Mouse (Mus musculus) heart, postnatal 25 days (tissue): ENCODE measurements around the gene Cul5. TPM values are rescaled to one million over a fixed set of nuclear protein-coding genes. Genes with fewer than 3 reads are reported as not detected.

Source experiments
- DNase-seq: peaks from one replicate; pipeline ENCODE4 v3.0.0; 2022; ENCODE audit warnings: low spot score
- intact Hi-C: fragments of 180-260 bp; cut with DNase I; formaldehyde crosslinking; loops from one replicate; pipeline ENCODE4 v1.15.1; 2025
- total RNA-seq, 2 experiments: library from RNA; stranded (reverse); gene quantifications; 2 replicates each; pipeline ENCODE4 v1.2.3; 2021

The Cul5 gene
- total RNA-seq, 2 experiments from 2014 or later: 43.4 to 46.4 TPM

DNA sequence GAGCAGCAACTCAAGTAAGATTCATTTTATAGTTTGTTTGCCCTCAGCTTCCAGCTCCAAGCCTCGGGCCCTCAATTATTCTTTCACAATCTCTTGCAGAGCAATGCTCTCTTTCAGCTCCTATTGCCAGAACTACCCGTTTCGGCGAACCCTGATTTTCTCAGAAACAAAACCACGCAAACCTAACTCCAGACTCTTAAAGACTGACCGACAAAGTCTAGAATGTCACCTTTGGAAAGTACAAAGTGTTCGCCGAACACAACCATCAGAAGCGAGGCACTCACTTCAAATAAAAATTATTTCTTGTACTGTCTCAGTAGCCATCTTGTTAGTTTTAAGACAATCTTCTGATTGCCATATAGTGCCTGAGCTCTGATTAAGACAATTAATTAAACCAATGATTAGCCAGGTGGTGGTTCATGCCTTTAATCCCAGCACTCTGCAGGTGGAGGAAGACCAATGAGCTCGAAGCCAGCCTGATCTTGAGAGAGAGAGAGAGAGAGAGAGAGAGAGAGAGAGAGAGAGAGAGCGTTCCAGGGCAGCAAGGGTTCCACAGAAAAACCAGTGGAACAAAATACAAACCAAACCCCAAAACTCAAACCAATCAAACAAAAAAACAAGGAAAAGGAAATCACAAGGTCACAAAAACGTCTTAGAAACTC is 60.4 kb downstream of the Cul5 start:
- intact Hi-C loops: no loop called here
- no peak for DNase-seq

DNA sequence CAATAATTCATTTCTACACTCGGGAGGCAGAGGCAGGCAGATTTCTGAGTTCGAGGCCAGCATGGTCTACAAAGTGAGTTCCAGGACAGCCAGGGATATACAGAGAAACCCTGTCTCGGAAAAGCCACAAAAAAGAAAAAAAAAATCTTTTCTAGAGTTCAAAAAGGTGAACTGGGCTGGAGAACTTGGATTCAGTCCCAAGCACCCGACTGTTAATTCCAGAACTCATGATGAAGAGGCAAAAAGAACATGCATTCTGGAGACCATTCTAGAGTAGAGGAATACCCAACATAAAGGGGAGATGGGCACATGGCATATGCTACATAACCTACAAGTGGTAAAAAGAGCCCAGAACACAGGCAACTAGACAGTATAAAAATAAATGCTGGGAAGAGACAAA is 62.0 kb downstream of the Cul5 start:
- intact Hi-C loops: no loop called here
- DNase-seq: no peak

DNA sequence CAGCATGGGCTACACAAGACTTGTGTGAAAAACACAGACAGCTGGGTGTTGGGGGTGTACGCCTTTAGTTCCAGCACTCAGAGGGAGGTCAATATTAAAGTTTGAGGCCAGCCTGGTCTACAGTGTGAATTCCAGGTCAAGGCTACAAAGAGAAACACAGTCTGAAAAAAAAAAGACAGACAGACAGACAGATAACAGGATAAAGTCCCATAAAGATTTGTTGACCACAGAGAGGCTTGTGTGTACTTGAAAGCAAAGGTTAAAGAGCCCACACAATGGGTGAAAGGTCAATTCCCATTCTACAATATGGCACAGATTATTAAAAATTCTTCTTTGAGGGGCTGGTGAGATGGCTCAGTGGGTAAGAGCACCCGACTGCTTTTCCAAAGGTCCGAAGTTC is 62.6 kb downstream of the Cul5 start:
- intact Hi-C loops: no loop called here
- no peak for DNase-seq

DNA sequence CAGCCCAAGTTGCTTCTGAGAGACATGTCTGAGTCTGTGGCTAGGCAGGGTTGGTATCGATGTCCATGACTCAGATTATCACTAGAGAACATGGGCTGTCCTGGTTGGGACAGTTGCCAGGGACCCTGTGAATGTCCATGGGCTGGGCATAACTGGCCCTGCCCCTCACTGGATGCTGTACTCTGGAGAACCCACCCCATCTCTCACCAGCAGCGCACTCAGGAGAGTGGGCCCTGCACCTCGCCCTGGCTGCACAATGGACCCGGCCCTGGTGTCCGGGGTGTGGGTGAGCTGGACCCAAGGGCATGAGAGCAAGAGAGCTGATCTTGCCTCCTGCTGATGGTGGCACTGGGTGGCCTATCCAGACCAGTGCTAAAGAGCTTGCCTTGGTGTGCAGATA is 64.9 kb downstream of the Cul5 start:
- no peak for DNase-seq
- intact Hi-C loops: no loop called here

DNA sequence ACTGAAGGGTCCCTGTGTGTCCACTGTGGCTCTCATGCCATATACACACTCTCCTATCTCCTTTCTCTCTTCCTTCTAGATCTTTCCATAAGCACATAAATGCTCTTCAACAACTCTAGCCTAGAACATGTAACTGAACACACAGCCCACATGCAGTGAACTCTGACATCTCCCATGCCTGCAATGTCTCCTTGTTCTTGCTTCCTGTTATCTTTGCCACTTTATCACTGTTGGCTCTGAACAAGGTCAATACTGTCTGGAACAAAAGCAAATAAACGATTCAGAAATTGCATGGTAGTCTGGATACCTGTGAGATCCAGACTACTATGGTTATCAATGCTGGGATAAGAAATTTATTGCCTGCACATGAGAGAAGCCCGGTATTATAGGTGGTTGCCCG is 66.0 kb downstream of the Cul5 start:
- DNase-seq: no peak
- intact Hi-C loops: no loop called here

DNA sequence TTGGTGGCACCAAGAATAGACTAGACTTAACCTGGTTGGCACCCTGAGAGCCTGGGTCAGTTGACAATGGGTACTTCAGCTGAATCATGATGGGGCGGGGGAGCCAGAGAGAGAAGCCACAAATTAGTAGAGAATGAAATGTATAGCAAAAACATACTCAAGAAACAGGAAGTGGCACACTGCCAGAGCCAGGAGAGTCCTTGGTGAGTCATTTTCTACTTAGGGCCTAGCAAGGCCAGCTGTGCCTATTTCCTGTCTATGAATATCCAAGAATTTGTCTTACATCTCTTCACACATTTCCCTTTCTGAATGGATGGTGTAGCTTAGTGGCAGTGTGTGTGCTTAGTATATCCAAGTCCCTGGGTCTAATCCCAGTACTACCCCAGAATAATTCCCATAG is 66.4 kb downstream of the Cul5 start:
- intact Hi-C loops: no loop called here
- no peak for DNase-seq

DNA sequence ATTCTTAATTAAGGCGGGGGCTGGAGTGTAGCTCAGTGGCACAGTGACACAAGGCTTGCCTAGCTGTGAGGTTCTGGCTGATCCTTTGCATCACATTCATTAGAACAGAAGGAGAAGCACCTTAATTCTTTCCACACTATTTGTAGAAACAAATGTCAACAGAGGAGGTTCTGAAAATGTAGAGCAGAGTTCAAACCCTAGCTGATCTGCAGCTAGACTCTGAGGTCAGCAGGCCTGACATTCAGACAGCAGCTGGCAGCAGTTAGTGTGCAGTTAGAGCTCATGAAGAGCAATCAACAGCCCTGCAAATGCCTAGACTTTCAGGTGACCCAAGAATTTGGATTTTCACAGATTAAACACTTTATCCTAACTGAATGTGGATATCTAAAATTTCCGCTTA is 68.3 kb downstream of the Cul5 start:
- no peak for DNase-seq
- intact Hi-C loops: no loop called here

DNA sequence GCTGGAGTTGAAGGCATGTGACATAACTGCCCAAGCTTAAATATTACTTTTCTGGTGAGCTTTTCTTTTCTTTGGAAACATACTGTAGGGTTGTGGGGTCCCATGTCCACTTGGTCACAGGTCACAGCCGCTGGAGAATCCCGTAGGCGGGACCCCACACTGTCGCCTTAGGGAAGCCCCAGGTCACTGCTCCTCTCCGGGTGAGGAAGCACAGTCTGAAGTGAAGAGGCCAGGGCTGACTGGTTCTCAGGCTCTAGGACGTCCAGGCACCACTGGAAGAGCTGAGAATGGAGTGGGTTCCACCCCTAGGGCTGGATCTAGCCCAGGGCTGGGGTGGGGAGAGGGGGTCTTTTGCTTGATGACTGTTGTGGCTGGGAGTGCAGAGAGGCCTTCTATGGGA is 71.2 kb downstream of the Cul5 start:
- intact Hi-C loops: loop anchor here (5.0 kb wide), 1 partner anchor 74 kb away; the partner anchor contains the start of gene Cul5
- DNase-seq: no peak

DNA sequence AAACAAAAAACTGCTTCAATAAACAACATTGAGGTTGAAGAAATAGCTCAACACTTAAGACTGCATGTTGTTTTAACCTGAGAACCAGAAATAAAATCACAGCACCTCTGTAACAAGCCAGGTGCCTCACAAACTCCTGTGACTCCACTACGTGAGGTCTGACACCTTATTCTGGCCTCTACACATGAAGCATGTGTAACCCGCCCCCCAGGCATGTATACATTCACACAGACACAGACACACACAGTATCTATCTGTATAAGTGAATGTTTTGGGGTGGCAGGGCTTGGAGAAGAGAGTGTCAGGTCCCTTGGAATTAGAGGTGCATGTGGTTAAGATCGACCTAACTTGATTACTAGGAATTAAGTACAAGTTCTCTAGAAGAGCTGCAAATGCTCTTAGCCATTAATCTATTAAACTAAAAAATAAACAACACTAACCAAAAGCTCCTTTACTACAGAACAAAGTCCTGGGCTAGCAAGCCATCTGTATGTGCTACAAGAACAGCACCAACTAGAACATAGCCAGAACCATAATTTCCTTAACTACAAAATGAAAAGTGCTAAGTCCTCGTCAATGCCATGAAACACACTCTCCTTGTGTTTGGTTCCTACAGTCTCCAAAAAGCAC is 72.7 kb downstream of the Cul5 start:
- intact Hi-C loops: loop anchor here (5.0 kb wide), 1 partner anchor 75 kb away; the partner anchor contains the start of gene Cul5
- no peak for DNase-seq

DNA sequence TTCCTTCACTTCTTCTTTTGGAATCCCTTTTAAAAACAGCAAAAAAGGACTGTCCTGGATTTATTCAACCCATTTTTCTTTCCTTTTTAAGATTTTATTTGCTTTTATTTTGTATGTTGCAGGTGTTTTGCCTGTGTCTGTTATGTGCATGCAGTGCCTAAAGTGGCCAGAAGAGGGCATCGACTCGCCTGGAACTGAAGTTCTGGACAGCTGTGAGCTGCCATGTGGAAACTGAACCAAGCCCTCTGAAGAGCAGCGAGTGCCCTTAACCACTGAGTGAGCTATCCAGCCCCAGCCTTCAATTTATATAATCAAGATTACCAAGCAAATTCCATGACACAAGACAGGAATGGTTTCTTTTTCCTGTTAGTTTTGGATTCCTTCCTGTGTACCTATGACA is 75.0 kb downstream of the Cul5 start:
- intact Hi-C loops: loop anchor here (5.0 kb wide), 1 partner anchor 78 kb away; the partner anchor contains the start of gene Cul5
- no peak for DNase-seq

DNA sequence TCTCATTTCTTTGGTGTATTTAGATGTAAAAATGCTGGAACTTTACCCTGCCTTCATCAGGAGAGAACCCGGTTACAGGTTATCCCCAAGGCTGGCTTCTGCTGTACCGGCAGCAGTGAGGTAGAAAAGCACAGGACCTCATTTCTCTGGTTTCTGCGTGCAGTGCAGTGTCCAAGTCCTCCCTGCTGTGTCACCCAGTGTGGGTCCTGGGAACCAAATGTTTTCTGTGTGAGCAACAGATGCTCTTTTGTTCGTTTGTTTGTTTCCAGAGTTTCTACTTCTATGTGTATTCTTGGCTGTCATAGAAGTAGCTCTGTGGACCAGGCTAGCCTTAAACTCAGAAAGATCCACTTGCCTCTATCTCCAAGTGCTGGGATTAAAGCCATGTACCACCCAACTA is 87.9 kb downstream of the Cul5 start:
- intact Hi-C loops: no loop called here
- no peak for DNase-seq

DNA sequence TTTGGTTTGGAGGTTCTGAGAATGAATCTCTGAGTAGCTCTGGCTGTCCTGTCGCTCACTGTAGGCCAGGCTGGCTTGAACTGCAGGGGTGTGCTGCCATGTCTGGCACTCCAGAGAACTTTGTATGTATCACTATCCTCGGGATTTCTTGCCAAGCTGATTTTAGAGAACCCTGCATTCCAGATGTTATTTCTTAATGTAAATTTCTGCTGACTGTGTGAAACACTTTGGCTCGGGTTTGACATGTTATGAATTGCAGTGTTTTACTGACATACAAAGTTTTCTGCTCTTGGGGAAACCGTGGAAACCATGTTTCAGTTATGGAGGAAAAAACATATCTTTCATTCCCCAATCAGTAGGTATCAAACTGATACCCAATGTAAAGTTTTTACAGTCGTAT is 94.1 kb downstream of the Cul5 start:
- DNase-seq: no peak
- intact Hi-C loops: no loop called here

DNA sequence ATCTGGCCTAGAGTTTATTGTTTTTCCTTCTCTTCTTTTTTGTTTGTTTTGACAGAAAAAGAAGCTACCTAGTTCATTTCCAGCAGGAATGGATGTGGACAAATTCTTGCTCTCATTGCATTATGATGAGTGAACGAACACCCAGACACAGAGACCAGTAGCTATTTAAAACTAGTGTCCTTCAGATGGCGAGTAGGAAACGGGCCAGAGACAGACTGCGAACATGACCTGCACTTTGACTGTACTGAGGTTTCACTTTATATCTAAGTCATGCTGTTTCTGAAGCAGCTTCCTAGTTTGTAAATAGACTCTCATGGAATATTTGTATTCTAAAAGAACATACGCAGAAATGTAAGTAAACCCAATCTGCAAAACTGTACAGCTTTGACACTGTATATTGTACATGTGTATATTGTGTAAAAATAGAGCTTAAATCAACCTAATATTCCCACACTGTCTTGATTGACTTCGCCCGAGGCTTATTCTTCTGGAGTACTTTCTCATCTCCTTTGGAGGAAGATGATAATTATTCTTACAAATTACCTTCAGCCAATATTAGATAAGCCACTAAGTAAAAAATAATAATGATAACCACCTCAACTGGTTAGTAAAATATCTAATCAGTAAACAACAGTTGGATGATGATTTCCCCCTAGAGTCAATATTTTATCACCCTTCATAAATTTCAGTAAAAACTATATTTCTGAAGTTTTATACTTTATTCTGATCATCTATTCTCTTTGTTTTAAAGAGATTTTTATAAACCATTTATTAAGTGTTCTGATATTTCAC is 97.1 kb downstream of the Cul5 start:
- intact Hi-C loops: no loop called here
- no peak for DNase-seq

DNA sequence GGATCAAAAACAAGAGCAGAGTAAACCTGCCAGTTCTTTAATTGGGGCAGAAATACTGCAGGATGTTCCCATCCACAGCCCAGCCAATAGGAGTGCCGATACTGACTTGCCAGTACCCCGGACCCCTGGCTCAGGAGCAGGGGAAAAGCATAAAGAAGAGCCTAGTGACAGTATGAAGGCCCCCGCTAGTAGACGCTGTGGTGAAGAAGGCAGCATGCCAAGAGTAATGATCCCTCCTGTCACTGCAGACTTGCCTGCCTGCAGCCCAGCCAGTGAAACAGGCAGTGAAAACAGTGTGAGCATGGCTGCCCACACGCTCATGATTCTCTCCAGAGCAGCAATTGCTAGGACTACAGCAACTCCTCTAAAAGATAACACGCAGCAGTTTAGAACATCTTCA is 99.2 kb downstream of the Cul5 start:
- intact Hi-C loops: no loop called here
- DNase-seq: no peak

Other genes starting within 250 kb of the Cul5 start
- gene Atm, start 133.3 kb downstream of the Cul5 start, total RNA-seq: 1 to 10 TPM; 7.9 to 9.3 TPM
- 1 to 10 TPM; 7.5 to 7.8 TPM for gene Npat, start 133.0 kb downstream of the Cul5 start, total RNA-seq
- 100 to 1,000 TPM; 276 to 289 TPM for gene Acat1, start 59.6 kb downstream of the Cul5 start, total RNA-seq
- gene Rab39, start 36.2 kb upstream of the Cul5 start, total RNA-seq: under 1 TPM; 0.08 to 0.25 TPM
- gene Slc35f2, start 101.5 kb upstream of the Cul5 start, total RNA-seq: under 1 TPM in 1 of 2 experiments, not detected in 1; 0.10 TPM
- 10 to 100 TPM; 76.0 to 99.3 TPM for gene Sln, start 180.2 kb upstream of the Cul5 start, total RNA-seq